Mouse (Mus musculus): ENCODE results near the gene Sik3. TPM values are rescaled to one million over a fixed set of nuclear protein-coding genes. Genes with fewer than 3 reads are reported as not detected.

The Sik3 gene
- total and polyA plus RNA-seq, 3 experiments: 30.7 to 81.1 (median 62.1) TPM

DNA sequence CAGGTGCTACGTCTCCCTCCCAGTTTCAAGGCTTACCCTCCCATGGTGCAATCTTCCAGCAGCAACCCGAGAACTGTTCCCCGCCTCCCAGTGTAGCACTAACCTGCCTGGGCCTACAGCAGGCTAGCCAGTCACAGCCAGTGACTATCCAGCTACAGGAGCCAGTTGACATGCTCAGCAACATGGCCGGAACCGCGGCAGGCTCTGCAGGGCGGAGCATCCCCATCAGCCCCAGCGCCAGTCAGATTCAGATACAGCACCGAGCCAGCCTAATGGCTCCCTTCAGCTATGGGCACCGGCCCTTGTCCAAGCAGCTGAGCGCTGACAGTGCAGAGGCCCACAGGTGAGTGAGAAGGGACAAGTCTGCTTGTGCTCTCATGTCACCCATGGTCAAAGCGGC, 197.9 kb downstream of the Sik3 start:
- no peaks in the 10 kb centered on the region for H3K36me3 ChIP-seq (ENCODE audit: control insufficient read depth, insufficient read depth, low read length)
- no peak for TF ChIP-seq POLR2A (IDR thresholded peaks at IDR 0.05; ENCODE audit: insufficient read depth, low read depth, low read length)
- TF ChIP-seq CTCF (IDR thresholded peaks at IDR 0.05): no peak
- TF ChIP-seq EP300 (IDR thresholded peaks at IDR 0.05; ENCODE audit: insufficient read depth, low read depth, low read length): no peak
- 92% methylated on average over 12 of the region's 12 CpGs for WGBS
- no peak overlapping the region for H3K27ac ChIP-seq
- H3K27me3 ChIP-seq (ENCODE audit: control insufficient read depth, insufficient read depth, low read length): no peaks in the 10 kb centered on the region
- no peak overlapping the region for H3K9ac ChIP-seq (ENCODE audit: low read depth, low read length)
- H3K4me3 ChIP-seq: no peak overlapping the region
- intact Hi-C loops (cut with DNase I): no loop called here
- DNase-seq: no peak
- H3K79me2 ChIP-seq (replicated peaks; ENCODE audit: control insufficient read depth, insufficient read depth, low read length): no peaks in the 10 kb centered on the region
- peaks cover 1% of the 10 kb centered on the region; the same call in 1 of the 2 replicates for H3K4me1 ChIP-seq (ENCODE audit: control insufficient read depth, insufficient read depth, low read length)

DNA sequence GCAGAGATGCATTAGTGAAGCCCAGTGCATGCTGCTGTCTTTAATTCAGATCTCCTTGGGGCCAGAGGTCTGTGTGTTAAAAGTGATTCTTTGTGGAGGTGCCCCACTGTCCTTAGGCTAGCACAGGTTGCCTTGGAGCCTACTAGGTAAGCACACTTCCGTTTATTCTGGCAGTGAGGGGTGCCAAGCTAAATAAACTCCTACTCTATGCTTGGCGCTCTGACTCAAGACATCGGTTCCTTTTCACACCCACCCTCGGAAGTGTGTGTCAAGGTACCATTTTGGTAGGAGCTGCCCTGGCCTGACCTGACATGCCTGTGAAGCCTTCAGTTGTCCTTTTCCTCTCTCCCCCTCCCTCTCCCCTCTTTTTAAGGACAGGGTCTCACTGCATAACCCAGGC, 201.7 kb downstream of the Sik3 start:
- H3K79me2 ChIP-seq (replicated peaks; ENCODE audit: control insufficient read depth, insufficient read depth, low read length): no peaks in the 10 kb centered on the region

DNA sequence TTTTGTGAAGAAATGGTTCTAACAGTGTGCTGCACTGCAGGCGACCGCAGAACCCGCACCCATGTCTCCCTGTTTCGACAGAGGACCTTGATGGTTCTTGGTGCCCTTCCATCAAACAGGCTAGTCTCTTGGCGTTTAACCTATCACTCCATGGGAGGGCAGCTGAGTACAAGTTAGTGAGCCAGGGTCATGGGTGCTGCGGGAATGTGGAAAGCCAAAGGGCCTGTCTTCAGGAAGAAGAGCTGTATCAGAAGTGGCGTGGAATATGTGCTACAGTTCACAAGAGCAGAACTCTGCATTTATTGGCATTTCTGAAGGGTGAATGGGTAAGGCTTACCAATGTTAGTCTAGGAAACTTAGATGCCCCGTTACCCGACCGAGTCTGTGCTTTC, 202.3 kb downstream of the Sik3 start:
- H3K27ac ChIP-seq: peak overlapping the region; percentile 55
- no peaks in the 10 kb centered on the region for H3K36me3 ChIP-seq (ENCODE audit: control insufficient read depth, insufficient read depth, low read length)
- WGBS: 69% methylated on average over 10 of the region's 10 CpGs
- peaks cover 3% of the 10 kb centered on the region for H3K4me1 ChIP-seq (ENCODE audit: control insufficient read depth, insufficient read depth, low read length)
- H3K27me3 ChIP-seq (ENCODE audit: control insufficient read depth, insufficient read depth, low read length): no peaks in the 10 kb centered on the region
- no peaks in the 10 kb centered on the region for H3K79me2 ChIP-seq (replicated peaks; ENCODE audit: control insufficient read depth, insufficient read depth, low read length)
- TF ChIP-seq EP300 (IDR thresholded peaks at IDR 0.05; ENCODE audit: insufficient read depth, low read depth, low read length) (no peak), CTCF (IDR thresholded peaks at IDR 0.05) (no peak), POLR2A (IDR thresholded peaks at IDR 0.05; ENCODE audit: insufficient read depth, low read depth, low read length) (no peak)
- no peak overlapping the region for H3K9ac ChIP-seq (ENCODE audit: low read depth, low read length)
- H3K4me3 ChIP-seq: no peak overlapping the region
- intact Hi-C loops (cut with DNase I): loop anchor here (2.0 kb wide), 1 partner anchor 16 kb away; no protein-coding TSS in a partner anchor
- DNase-seq: peak in 1 of 2 experiments; percentile 27

More for the DNA sequence above, 201.7 kb downstream of the Sik3 start:
- 71% methylated on average over 4 of the region's 4 CpGs for WGBS
- H3K4me3 ChIP-seq: no peak overlapping the region
- no peak for TF ChIP-seq CTCF (IDR thresholded peaks at IDR 0.05)
- TF ChIP-seq POLR2A (IDR thresholded peaks at IDR 0.05; ENCODE audit: insufficient read depth, low read depth, low read length): no peak
- no peak for TF ChIP-seq EP300 (IDR thresholded peaks at IDR 0.05; ENCODE audit: insufficient read depth, low read depth, low read length)
- no peaks in the 10 kb centered on the region for H3K27me3 ChIP-seq (ENCODE audit: control insufficient read depth, insufficient read depth, low read length)
- no peak for DNase-seq
- H3K36me3 ChIP-seq (ENCODE audit: control insufficient read depth, insufficient read depth, low read length): no peaks in the 10 kb centered on the region
- H3K9ac ChIP-seq (ENCODE audit: low read depth, low read length): no peak overlapping the region
- H3K27ac ChIP-seq: no peak overlapping the region
- intact Hi-C loops (cut with DNase I): loop anchor here (2.0 kb wide), 1 partner anchor 15 kb away; no protein-coding TSS in a partner anchor
- peaks cover 3% of the 10 kb centered on the region for H3K4me1 ChIP-seq (ENCODE audit: control insufficient read depth, insufficient read depth, low read length)

DNA sequence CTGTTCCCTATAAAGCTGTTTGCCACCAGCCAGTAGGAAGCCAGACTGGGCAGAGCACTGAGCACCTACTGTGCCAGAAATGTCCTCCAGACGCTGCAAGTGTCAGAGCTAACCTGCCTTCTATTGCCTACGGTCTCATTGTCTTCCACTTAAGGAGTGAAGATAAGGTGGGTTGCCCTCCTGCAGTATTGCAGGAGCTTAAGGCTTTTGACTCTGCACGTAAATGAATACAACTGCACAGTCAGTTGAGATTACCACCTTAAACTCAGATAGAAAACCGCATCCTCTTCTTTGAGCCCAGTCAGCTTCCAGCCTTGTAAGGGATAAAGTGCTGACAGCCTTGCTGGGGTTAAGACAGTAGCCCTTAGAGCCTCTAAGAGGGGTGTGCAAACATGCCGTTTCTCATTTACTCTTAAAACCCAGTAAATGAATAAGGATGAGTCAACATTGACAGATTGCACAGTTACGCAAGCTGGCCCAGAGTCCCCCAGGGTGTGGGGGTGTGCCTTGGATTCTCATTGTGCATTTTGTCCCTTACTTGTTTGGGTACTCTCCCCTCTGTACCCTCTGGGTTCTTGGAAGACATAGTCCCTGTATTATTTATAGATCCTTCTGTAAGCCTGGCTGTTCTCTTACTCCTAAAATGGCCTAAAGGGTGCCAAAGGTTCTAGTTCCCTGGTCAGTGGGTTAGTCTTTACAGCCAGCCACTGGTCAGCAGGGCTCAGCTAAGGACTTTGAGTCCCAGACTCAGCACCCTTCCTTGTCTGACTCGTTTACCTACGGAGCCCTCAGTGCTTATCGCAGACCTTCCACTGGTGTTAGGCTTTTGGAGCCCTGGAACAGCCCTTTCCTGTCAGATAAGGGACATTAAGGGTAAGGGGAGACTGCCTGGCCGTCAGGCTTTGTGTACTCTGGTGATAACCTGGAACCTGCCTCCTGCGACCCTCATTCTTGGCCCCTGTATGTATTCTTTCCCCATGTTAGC, 203.0 kb downstream of the Sik3 start:
- Histone ChIP-seq H3K4me3 (no peak overlapping the region), H3K79me2 (replicated peaks; ENCODE audit: control insufficient read depth, insufficient read depth, low read length) (no peaks in the 10 kb centered on the region), H3K27ac (peak overlapping the region; percentile 55), H3K9ac (ENCODE audit: low read depth, low read length) (no peak overlapping the region), H3K36me3 (ENCODE audit: control insufficient read depth, insufficient read depth, low read length) (no peaks in the 10 kb centered on the region), H3K4me1 (ENCODE audit: control insufficient read depth, insufficient read depth, low read length) (peaks cover 3% of the 10 kb centered on the region), H3K27me3 (ENCODE audit: control insufficient read depth, insufficient read depth, low read length) (no peaks in the 10 kb centered on the region)
- TF ChIP-seq EP300 (IDR thresholded peaks at IDR 0.05; ENCODE audit: insufficient read depth, low read depth, low read length): 0 out of 2 replicates have a peak, but pooled peaks have one; percentile 23
- no peak for TF ChIP-seq POLR2A (IDR thresholded peaks at IDR 0.05; ENCODE audit: insufficient read depth, low read depth, low read length)
- WGBS: 45% methylated on average over 11 of the region's 11 CpGs
- DNase-seq: peak in 1 of 2 experiments; percentile 46
- intact Hi-C loops (cut with DNase I): loop anchor here (2.0 kb wide), 1 partner anchor 17 kb away; no protein-coding TSS in a partner anchor

DNA sequence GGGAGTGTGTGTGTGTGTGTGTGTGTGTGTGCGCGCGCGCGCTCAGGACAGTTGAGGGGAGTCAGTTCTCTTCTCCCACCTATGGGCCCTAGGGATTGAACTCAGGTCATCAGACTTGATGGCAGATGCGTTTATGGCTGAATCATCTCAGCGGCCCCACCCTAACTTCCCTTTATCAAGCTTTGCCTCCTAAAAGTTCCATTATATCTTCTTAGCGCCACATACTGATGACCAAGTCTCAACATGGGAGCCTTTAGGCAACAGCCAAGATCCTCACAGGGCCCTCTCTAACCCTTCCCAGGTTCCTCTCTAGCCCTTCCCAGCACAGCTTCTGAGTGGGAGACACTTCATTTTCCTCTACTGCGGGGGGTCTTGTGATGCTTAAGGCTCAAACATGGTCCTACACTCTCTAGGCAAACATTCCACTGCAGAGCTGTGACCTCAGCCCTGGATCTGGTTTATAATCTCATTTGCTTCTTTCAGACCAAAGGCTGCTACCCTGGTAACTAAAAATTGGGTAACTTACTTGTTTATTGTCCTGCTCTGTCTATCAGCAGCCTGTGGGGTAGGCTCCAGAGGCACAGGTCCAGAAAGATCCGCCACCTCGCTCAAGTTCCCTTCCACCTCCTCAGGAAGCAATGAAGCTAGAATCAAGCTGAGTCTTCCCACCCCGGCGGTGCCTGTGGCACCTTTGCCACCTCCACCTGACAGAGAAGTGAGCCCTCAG, 204.3 kb downstream of the Sik3 start:
- 90% methylated on average over 13 of the region's 13 CpGs for WGBS
- no peak overlapping the region for H3K27ac ChIP-seq
- TF ChIP-seq POLR2A (IDR thresholded peaks at IDR 0.05; ENCODE audit: insufficient read depth, low read depth, low read length) (no peak), EP300 (IDR thresholded peaks at IDR 0.05; ENCODE audit: insufficient read depth, low read depth, low read length) (no peak), CTCF (IDR thresholded peaks at IDR 0.05) (no peak)
- no peak overlapping the region for H3K4me3 ChIP-seq
- no peaks in the 10 kb centered on the region for H3K79me2 ChIP-seq (replicated peaks; ENCODE audit: control insufficient read depth, insufficient read depth, low read length)
- intact Hi-C loops (cut with DNase I): no loop called here
- H3K4me1 ChIP-seq (ENCODE audit: control insufficient read depth, insufficient read depth, low read length): peaks cover 3% of the 10 kb centered on the region
- DNase-seq: no peak
- no peaks in the 10 kb centered on the region for H3K36me3 ChIP-seq (ENCODE audit: control insufficient read depth, insufficient read depth, low read length)
- no peak overlapping the region for H3K9ac ChIP-seq (ENCODE audit: low read depth, low read length)
- H3K27me3 ChIP-seq (ENCODE audit: control insufficient read depth, insufficient read depth, low read length): no peaks in the 10 kb centered on the region
